Mouse (Mus musculus): ENCODE data around the gene Dus3l.

- TF ChIP-seq CTCF (IDR thresholded peaks at IDR 0.05; ENCODE audit: extremely low read depth, insufficient read depth, insufficient read length, insufficient replicate concordance) (no peak), POLR2A (IDR thresholded peaks at IDR 0.05; ENCODE audit: low read depth, low read length) (no peak)
Measured at GRCm38 (mm10) chr17:56740118-56740787, 24.3 kb upstream of the Dus3l start.
